Mouse (Mus musculus): ENCODE data around the gene Ros1.

The Ros1 gene

DNA sequence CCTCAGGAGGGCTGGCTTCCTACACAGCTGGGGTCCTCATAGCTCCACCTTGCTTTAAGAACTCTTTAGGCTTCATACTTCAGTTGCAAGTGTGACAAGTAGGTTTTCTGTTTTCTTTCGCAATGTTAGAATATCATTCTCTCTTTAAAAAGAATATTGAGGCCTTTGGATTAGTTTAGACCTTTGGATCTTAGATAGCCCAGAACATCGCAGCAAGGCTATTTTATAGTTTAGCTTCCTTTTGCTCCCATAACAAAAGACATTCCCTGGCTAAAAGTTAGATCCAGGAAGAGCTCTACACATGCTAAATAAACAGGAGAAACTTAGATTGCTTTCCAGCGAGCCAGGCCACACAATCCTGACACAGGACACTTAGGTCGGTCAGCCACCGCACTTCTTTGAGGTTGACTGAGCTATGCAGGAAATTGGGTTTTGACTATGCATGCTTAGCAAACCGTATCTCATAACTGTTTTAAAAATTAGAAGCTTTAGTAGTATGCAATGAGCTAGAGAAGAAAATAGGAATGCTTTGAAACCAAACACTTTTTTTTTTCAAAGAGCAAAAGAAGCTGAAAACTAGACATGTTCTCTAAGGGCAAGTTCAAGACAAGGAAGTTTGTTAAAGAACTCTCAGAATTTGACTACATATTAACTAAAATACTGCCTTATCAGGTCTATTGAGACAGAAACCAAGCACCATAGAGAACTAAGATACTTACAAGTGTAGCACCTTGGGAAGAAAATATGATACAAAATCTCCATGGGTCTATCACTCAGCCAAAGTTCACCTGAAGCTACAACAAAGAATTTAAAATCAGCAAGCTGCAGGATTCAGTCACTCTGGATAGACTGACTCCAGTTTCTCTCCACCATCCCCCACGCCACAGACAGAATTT, at the start of gene Ros1:
Gene Ros1, minus strand, starts transcription at position 288 of the 896 bp plus-strand sequence.
- no peak for DNase-seq

- DNase-seq: no peak
Observed at GRCm38 (mm10) chr10:52242680-52243323, 47.8 kb upstream of the Ros1 start.

DNA sequence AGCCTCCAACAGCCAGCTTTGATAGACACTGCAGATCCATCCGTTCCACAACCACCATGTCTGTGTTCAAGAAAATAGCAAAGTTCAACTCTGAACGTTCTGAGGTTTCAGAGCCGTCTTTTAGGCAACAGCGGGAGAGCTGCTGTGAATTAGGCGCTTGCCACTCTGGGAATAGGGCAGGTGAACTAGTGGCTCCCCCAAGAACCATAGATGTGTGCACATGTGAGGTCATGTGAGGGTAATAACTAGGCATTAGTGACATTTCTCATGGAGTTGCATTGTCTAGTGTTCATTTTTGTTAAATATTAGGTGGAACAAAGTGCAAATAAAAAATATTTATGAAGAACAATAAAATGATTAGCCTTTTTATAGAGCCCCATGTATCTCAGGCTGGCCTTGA, 47.0 kb upstream of the Ros1 start:
- no peak for DNase-seq

GRCm38 (mm10) chr10:52235461-52235860, 40.4 kb upstream of the Ros1 start:
- no peak for DNase-seq

DNA sequence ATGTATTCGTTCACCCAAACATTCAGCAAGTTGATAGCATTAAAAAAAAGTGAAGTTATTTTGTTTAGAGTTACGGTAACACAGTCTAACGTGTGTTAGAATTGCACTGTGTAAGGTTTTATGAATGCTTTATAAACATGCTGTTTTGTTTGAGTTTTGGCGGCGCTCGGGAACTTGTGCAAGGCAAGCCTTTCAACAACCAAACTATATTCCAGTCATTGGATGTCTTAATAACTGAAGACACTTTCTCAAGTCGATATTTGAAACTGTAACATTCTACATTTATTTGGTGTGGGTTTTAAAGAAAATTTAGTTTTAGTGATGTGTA, 39.6 kb upstream of the Ros1 start:
- no peak for DNase-seq

GRCm38 (mm10) chr10:52233969-52234653, 39.1 kb upstream of the Ros1 start:
- peak; percentile 55 to 71 for DNase-seq

DNA sequence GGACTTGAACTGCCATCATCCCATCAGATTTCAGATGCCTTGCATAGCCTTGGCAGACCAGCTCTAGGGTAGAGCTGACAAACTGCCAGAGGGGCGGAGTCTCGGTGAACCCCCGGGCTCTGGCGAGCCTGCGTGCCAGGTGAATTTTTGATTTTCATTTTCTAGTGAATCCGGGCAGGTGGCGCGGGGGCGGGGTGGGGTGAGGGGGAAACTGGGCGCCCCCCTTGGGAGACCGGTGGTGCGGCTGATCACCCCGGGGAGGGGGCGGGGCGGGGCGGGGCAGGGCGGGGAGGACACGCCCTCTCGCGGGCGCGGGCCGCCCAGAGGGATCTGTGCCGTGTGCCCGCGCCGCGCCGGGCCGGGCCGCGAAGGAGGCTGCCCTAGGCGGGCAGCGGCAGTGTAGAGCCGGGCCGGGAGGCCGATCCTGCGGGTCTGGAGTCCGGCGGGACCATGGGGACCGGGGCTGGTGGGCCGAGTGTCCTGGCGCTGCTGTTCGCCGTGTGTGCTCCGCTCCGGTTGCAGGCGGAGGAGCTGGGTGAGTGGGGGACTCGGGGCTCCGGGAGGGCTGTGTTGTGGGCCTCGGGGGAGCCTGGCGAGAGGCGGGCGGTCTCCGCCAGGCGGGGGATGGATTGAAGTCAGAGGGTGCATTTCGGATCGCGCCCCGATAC, 38.4 kb upstream of the Ros1 start, which contains the start of gene Dcbld1:
Gene Dcbld1, plus strand, starts transcription at position 319 of the 668 bp plus-strand sequence.
- peak; percentile 79 to 83 for DNase-seq

- peak; percentile 57 to 72 for DNase-seq
Observed at GRCm38 (mm10) chr10:52232196-52233176, 37.4 kb upstream of the Ros1 start.

- DNase-seq: no peak
Observed at GRCm38 (mm10) chr10:52219600-52219999, 24.6 kb upstream of the Ros1 start.

GRCm38 (mm10) chr10:52217564-52217934, 22.5 kb upstream of the Ros1 start:
- no peak for DNase-seq

DNA sequence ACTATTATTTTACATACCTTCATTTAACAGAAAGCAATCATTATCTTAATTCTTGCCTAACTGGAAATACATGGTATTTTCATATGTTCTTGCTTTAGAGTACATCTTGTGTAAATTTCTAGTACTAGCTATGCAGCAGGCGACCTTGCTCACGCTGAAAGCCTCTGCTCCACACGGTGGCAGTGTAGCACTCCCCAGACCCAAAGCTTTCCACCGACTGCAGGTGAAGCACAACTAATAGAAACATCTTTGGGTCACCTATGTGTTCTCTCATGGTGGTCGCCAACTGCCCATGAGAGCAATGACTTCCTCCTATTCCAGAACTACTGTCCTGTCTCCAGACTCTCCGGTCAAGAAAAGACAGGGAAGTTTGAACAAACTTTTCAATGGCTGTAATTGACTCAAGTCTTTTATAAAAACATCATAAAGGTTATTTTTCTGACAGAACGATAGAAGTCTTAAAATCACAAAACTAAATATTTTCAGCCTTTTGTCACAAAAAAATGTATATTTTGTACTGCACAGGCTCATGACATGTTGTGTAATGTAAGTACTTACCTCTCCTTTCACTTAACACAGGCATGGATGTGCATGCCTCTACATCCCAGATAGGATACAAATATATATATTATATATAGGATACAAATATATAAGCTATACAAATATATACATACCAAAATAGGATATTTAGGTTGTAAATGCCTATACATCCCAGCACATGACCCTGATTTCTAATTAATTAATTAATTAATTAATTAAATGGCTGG, 21.9 kb upstream of the Ros1 start:
- peak; percentile 79 to 82 for DNase-seq

DNA sequence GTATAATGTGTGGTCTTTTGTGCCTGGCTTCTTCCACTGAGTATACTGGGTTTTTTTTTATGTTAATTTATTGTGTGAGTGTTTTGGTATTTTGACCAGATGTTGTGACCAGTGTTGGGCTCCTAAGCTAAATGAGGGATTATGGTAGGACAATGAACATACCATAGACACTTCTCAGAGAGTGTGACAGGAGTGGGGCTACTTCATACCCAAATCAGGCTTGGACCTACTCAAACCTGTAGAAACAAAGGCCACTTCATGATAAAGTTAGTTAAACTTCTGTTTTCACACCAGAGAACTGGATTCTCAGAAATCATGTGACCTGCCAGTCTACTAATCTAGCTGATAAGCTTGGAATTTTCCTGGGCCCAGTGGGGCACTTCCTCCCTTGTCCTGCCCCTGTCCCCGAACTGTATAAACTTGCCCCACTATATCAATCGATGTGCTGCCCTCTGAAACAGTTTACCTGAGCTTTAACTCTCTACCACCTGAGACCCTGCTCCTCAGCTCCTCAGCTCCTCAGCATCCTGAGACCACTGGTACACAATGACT, 20.3 kb upstream of the Ros1 start:
- DNase-seq: no peak

DNA sequence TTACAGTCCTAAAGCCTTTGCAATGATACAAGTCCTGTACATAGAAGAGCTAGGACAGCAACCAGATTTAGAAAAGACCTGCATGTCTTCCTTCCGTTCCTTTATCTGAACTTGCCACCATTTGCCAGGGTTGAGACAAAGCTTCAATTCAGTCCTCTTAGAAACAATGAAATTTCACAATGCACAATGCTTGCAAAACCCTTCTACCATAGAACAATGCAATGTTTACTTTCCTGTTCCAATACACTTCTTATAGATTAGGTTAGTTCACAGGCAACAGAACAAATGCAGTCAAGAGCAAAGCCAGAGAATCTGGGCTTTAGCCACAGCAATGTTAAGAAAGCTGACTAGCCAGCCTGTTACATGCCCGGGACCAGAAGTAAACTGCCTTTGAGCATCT, 9.0 kb upstream of the Ros1 start:
- DNase-seq: no peak

DNA sequence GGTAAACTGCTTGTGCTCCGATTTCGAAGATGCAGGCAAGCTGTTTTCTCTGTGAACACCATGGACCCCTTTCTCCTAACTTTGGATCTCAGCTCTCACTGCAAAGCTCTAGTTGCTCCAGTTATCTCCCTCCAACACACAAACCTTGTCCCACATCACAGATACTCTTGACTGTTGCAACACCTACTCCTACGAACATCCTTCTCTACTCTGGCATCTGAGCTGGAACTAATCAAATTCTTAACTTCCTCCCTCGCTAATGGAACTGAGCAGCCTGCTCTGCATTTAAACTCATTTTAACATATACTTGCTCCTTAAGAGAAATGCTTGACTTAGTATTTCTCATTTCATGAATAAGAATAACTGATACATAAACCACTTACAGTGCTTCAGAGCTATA, 9.1 kb downstream of the Ros1 start:
- DNase-seq: no peak

- peak in 1 of 2 experiments; percentile 9 for DNase-seq
Observed at GRCm38 (mm10) chr10:52182878-52183277, 12.2 kb downstream of the Ros1 start.

- DNase-seq: no peak
Observed at GRCm38 (mm10) chr10:52174376-52174775, 20.7 kb downstream of the Ros1 start.

DNA sequence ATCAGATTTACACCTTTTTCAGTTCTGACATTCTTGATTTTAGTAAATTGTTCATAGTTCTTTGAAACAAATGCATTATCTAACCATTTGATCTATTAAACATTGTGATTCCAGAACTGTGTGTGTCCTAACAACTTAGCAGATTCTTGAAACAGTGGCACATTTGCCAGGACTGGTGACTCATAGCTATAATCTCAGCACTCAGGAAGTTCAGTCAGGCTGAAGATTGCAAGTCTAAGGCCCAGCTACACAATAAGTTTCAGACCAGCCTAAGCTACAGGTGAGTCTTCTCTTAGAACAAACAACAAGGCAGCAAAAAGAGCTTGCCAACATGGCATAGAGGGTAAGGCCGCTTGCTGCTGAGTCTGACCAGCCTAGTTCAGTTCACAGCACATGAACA, 24.6 kb downstream of the Ros1 start:
- DNase-seq: no peak

- peak; percentile 30 to 32 for DNase-seq
Observed at GRCm38 (mm10) chr10:52169841-52170240, 25.2 kb downstream of the Ros1 start.

GRCm38 (mm10) chr10:52165376-52165775, 29.7 kb downstream of the Ros1 start:
- DNase-seq: no peak

DNA sequence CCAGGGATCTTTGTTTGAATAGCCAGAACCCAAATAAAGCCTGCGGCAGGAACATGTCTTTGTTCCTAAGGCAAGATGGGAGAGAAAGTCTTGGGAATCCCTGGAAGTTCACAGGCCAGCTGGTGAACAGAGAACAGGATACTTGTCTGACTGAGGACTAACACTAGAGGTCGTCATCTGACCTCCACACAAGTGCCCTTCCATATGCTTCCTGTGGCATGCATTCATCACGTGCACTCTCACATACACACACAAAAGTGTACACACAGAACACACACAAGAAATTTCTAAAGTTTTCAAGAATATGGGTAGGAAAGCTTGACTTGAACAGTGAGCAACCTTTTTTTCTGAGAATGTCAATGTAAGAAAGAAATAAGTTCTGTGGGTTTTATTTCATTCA, 34.4 kb downstream of the Ros1 start:
- DNase-seq: no peak

GRCm38 (mm10) chr10:52159704-52160103, 35.3 kb downstream of the Ros1 start:
- DNase-seq: no peak

Measured in kidney, postnatal 4 days (tissue).